Mouse (Mus musculus): ENCODE results near the gene Tmem164.

Gene Tmem164

DNA sequence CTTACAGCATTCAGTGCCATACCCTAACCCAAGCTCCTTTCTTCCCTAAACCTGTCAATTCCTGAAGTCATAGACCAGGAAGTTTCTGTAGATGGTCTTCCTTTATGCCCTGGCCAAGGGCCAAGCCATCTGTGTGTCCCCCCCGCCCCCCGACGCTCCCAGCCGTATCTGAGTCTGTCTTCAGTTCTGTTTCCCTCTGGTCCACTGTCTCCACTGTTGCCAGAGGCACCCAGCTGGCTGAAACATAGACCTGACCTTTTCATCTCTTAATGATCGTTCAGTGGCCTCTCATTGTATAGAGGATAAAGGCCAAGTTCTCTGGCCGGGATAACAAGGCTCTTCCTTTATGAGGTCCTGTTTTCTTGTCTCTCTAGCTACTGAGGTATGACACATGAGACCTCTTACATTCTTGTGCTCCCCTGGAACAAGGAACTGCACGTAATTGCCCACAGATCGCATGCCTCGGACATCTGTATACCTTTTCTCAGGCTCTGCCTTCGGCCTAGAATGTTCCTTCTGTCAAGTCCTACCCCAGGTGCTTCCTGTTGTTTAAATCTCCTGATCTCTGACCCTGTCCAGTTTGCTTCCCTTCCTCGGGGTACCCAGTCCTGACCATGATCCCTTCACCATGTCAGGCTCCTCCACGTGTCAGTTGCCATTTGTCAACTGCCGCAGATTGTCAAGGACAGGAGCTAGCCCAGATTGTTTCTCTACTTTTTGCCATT, 147.1 kb downstream of the Tmem164 start:
- DNase-seq (ENCODE audit: low read depth) = no peak

DNA sequence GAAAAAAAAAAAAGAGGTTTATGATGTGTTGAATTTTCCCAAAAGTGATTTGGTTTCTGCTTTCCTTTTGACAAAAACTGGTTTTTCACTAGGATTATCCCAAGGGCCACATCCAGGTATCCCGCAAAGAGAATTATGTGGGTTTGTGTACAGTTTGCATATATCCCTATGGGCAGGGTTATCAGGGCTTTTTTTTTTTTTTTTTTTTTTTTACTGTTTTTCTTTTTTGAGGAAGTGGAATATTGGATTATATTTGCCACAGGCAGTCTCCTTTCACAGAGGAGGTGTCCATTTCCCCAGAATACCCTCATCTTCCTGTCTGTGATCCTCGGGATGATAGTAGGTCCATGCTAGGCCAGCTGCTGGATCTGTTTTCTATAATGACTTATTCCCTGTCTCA, 148.1 kb downstream of the Tmem164 start:
- DNase-seq (ENCODE audit: low read depth) = no peak

DNA sequence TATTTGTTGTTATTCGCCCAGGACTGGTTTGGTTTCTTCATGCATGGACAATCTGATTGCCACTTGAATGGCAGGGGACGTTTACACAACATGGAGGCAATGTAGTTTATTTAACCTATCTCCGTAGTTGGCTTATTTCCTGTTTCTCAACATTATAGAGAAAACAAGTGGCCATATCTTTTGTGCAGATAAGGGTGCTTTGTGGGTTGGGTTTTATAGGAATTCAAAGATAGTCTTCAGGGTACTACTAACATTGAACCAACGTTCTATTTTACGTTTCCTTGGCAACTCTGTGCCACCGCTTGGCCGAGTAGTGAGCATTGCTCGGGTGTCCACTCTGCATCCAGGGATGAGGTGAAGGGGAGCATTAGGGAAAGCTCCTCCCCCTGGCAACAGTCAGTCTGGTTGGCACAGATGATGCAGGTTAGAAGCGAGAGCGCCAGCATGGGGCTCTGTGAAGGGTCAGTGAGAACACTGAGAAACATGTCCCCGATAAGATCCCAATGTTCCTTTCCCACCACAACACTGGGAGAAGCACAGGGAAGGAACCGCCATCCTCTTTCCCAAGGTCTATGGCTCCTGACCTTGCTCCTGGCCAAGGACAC, 148.8 kb downstream of the Tmem164 start:
- no peak for DNase-seq (ENCODE audit: low read depth)

DNA sequence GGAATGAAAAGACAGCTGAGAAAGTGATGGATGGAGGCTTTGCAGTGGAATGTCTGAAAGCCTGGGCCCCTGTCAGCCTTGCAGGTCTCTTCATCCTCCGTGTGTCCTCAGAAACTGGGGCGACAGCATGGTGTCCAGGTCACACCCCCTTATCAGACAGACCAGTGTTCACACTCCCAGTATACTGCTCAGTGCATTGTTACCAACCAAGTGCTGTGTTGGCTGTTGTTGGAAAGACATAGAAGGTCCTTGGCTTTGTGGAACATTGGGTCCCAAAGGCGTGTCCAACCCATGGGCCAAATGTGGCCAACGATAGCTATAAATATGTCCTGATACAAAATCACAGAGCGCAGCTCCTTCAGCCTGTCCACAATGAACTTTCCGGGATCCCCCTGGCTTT, 149.4 kb downstream of the Tmem164 start:
- DNase-seq (ENCODE audit: low read depth) = no peak

DNA sequence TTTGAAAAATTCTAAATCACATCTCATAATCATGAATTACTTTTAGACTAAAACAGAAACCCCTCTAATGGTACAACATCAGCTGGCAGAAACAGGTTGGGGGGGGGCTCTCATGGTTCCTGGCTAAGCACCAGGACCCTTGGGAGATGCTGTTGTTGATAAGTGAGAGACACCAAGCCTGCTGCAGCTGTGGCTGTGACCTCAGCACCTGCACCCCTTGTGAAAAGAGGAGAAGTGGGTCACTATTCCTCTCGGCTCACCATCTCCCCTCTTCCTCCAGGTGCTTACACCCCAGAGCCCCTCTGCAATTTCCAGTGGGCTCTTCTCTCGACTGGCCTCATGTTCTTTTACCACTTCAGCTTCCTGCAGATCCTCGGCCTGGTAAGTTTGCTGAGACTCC, 151.0 kb downstream of the Tmem164 start:
- DNase-seq (ENCODE audit: low read depth) = no peak

DNA sequence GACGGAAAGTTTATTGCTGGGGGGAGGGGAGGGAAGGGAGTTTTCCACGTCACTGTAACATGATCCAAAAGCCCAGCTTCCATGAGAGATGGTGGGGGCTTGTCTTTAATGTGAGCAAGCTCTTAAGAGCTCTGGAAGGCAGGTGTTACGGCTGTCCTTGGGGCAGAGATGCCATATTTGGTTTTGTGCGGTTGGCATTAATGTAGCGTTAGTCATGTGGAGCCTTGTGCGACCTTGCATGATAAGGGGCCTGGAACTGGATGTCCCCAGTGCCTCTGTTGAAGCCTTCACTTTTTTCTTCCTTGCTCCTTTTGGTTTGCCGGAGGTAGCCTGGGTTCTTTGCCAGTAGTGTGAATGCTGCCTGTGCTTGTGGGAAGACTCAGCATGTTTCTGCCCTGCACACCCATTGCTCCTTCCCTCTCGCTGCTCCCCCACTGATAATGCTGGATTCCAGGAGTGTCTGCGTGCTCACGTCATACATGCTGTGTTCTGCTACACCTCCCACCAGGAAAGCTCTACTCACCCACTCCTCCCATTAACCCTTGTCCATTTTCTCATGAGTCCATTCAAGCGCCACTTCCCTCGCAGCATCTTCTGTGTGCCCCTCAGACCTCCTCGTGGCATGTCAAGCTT, 152.1 kb downstream of the Tmem164 start:
- DNase-seq (ENCODE audit: low read depth) = no peak

DNA sequence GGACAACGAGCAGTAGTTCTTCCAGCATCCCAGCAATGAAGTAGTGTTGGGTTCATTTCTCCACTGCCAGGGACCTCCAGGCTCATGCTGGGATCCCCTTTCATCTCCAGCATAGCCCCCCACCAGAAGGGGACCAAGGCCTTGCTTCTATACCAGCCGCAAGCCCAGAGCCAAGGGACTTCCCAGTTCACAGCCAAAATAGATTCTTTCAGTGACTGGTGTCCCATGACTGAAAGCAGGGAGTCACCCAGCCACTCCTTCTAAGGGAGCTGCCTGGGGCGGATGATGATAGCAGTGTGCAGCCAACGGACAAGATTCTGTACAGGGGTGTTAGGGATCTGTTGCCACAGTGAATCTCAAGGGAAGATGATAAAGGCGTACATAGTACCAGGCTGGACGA, 153.6 kb downstream of the Tmem164 start:
- DNase-seq (ENCODE audit: low read depth) = no peak

DNA sequence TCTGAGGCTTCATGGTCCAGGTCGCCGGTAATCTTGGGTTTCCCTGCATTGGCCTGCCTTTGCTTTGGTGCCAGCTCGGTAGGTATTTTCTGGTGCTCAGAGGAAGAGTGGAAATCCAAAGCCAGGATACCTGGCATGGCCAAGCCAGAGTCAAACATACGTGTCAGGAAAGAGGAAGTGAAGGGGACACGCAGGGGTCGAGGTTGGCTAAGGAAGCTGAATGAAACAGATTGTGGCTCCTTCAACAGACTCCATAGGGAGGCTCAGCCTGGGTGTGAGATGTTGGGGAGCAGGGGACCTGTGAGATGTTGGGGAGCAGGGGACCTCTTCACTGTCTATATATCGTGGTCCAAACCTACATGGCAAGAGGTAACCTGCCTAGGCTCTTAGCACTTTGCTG, 155.2 kb downstream of the Tmem164 start:
- no peak for DNase-seq (ENCODE audit: low read depth)

DNA sequence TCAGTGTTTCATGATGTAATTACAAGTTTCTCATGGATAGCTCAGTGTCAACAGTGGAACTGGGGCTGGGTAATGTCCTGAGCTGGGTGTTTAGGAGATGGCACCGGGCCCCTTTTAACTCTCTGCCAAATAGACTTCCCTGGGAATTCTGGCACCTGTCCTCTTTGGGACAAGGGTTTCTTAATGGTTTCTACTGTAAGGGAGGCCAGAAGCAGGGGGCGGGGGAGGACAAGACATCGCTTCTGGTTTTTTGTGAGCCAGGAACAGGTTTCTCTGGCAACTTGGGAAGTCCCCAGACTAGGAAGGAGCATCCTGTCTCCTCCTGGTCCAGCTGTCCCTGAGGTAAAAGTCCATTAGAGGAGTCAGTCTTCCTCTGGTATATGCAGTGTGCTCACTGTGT, 156.1 kb downstream of the Tmem164 start:
- no peak for DNase-seq (ENCODE audit: low read depth)

DNA sequence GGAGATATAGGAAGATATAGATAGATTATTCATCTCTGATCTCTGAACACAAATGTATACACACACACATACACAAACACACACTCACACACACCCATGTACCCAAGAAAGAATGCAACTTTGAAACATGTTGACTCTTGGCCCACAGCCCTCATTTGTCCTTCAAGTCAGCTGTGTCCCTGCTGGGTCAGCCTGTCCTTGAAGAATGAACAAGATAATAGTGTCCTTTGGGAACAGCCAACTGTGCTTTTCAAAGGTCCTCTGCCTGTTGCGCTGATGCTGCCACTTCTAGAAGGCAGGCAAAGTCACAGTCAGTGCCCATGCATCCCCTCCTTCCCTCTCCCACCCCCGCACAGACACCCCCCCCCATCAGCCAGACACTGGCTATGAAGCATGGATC, 157.6 kb downstream of the Tmem164 start:
- DNase-seq (ENCODE audit: low read depth) = no peak

DNA sequence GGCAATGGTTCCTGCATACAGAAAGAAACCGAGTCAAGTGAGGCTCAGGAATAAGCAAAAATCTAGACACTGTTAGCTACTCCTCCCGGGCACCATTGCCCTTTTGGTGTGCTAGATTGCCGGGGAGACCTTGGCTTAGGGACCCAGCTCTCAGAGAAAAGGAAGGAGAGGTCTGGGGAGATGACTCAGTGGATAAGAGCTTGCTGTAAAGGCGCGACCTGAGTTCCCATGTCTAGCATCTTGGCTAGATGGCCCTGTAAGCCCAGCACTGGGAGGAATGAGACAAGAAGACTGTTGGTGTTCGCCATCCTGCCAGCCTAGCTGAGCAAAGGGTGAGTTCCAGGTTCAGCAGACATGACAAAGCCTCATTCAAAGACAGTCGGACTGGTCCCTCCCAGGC, 158.2 kb downstream of the Tmem164 start:
- DNase-seq (ENCODE audit: low read depth) = no peak

DNA sequence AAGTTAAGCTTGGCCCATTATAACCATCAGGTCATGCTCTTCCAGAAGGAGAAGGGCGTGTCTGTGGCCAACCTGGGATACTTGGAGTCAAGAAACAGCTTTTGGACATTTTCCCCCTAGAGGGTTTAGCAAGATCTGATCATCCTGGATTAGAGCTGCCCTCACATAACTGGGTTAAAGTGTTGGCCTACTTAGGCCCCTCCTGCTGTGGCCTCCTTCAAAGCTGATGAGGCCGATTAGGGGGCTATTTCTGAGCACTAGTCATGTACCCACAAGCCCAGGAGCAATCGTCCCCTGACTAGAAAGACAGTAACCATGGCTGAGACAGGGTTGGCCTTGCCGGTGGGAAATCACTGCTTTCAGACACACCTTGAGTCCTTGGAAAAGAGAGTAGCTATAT, 160.7 kb downstream of the Tmem164 start:
- DNase-seq (ENCODE audit: low read depth) = no peak

DNA sequence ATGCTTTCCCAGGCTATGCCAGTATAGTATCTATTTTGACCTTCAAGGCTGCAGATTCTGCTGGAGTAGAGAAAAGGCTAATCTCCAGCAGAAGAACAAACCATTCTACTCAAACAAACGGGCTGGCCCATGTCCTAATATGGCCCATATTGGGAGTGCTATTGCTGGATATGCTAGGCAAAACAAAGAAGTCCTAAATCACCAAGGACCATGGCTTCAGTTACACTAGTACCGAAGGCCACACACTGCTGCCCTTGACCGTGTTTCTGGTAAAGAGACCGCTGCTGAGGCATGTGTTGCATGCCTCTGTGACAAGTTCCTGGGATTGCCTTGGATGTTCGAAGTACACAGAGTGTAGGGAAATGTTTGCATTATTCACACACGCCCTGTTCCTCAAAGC, 165.1 kb downstream of the Tmem164 start:
- DNase-seq (ENCODE audit: low read depth) = no peak

DNA sequence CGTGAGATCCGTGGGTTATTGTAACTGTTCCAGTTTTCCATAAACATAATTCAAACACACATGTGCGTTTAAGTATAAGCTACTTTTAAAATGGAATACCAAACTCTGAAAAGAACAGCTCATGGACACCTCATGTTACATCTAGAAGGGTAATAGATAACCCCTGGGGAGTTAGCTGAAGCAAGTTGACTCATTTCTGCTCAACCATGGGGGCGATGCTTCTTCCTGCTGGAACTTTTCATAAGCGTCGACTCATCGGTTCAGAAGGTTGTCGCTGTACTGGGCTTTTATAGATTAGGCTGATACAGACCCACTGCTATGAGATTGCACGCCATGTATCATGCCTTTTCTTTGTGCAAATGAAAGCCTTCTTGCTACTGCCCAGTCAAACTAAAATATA, 166.8 kb downstream of the Tmem164 start:
- no peak for DNase-seq (ENCODE audit: low read depth)

DNA sequence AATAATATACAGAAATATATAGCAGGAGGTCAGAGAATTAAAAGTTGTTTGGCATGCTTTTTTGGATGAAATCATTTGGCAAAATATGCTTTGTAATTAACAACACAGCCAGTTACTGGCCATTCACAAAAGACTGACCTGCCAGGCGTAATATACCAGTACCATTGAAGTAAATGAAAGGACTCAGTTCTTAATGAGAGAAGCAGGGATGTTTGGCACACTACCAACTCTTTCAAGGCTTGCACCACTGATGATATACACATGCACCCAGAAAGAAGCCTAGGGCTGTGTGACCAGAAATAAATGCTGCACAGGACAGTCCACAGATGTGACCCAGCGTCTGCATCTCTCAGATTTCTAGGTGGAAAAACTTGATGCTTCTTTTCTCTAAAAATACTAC, 188.6 kb downstream of the Tmem164 start:
- DNase-seq (ENCODE audit: low read depth) = no peak

DNA sequence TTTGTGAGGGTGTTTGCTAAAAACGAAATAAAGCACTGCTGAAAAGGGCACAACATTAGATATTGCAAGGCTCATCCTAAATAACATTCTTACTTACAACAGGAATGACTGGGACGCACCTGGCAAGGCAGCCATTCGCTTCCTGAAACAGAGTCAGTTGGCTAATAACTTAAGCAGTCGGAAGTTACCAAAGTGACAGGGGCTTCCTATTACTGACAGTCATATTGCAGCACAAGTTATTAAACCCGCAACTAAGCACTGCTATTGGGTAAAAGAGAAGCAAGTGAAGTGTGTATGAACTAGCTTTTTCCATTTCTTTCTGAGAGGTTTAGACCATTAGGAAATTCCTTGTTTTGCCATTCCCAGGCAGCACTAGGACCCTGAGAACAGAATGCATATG, 201.0 kb downstream of the Tmem164 start:
- DNase-seq (ENCODE audit: low read depth) = no peak

DNA sequence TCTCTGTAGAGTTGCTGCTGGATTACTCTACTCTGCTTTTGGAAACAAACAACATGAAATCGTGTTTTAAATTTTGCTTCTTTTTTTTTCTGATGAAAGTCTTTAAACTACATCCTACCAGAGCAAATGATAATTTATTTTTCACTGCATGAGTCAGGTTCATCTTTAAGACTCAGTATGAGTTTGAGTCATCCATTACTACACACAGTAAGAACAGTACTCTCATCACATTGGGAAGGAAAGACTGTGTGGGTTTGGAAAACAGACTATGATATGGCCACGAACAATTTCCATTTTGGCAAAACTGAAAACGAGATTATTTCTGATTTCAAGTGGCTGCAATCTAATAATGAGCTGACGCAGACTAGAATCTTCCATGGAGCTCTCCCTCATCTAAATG, 202.4 kb downstream of the Tmem164 start:
- DNase-seq (ENCODE audit: low read depth) = no peak

DNA sequence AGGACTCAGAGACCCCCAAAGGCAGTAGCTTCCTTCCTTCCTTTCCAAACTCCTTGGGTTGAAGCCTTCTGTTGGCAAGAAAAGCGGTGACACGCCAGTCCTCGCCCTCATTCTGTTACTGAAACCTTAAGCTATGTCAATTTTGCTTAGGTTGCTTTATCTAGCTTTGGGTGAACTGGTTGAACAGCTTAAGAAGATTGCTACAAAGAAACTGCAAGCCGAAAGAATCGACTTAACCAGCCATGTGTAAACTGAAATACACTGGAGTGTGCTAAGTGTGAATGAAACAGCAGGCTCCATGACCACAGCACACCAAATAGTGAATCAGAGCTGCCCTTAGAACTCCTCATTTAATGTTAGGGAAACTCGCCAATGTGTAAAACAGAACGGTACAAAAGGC, 204.8 kb downstream of the Tmem164 start:
- DNase-seq (ENCODE audit: low read depth) = no peak

All from c-Kit-positive CD71-positive TER-119-negative erythroid progenitor cells, embryonic 14.5 days (primary cell).